Mouse (Mus musculus): ENCODE results near the gene Ttc21a. TPM values are rescaled to one million over a fixed set of nuclear protein-coding genes. Genes with fewer than 3 reads are reported as not detected.
"Not testable (repeated sequence)": the region's sequence is repeated elsewhere in the genome, so short reads cannot be mapped to it uniquely, and the experiment has no call there.

Gene Ttc21a
- polyA plus RNA-seq, 1 experiment from 2014 or later, result 0.45 TPM

DNA sequence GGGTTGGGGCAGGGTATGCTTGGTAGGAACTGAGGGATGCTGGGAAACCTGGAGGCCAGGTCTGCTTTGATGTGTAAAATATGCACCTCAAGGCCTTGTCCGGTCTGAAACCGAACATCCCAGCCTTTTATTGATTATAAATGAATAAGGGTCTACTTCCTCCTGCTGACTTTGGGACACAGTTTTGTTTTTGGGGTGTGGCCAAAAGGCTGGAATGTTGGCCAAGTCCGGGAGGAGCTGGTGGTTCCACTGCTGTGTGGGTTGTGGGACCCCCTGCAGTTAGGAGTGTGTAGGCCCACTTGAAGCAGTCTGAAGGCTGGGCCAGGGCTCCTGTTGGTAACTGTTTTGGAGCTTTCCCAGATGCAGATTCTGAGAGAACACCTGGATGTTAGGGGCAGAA is 68.5 kb downstream of the Ttc21a start:
- no peaks in the 10 kb centered on the region for H3K27me3 ChIP-seq (ENCODE audit: control insufficient read depth, insufficient read depth, low read length)
- no peak overlapping the region for H3K9ac ChIP-seq (replicated peaks; ENCODE audit: low read length)
- H3K9me3 ChIP-seq (ENCODE audit: control insufficient read depth, low read length), result no peaks in the 10 kb centered on the region
- no peak overlapping the region for H3K4me3 ChIP-seq (replicated peaks; ENCODE audit: low read depth, low read length)
- 75% methylated on average over 3 of the region's 3 CpGs for WGBS
- no peaks in the 10 kb centered on the region for H3K36me3 ChIP-seq (ENCODE audit: control insufficient read depth, insufficient read depth, low read length)
- no peak overlapping the region for H3K4me2 ChIP-seq (ENCODE audit: low read length)
- no peak overlapping the region for H3K27ac ChIP-seq (replicated peaks; ENCODE audit: low read depth, low read length)
- 0 out of 2 replicates have a peak, but pooled peaks cover 3% of the 10 kb centered on the region for H3K4me1 ChIP-seq (ENCODE audit: control insufficient read depth, insufficient read depth, low read length)
- ATAC-seq (ENCODE audit: low FRiP score, low TSS enrichment) (no peak), DNase-seq (no peak)

- no peak overlapping the region for H3K4me2 ChIP-seq (ENCODE audit: low read length)
- H3K27me3 ChIP-seq (ENCODE audit: control insufficient read depth, insufficient read depth, low read length), result no peaks in the 10 kb centered on the region
- no peak overlapping the region for H3K4me3 ChIP-seq (replicated peaks; ENCODE audit: low read depth, low read length)
- DNase-seq, result no peak
- 0 out of 2 replicates have a peak, but pooled peaks cover 5% of the 10 kb centered on the region for H3K4me1 ChIP-seq (ENCODE audit: control insufficient read depth, insufficient read depth, low read length)
- no peaks in the 10 kb centered on the region for H3K36me3 ChIP-seq (ENCODE audit: control insufficient read depth, insufficient read depth, low read length)
- 95% methylated on average over 1 of the region's 1 CpGs for WGBS
- no peak overlapping the region for H3K9ac ChIP-seq (replicated peaks; ENCODE audit: low read length)
- H3K27ac ChIP-seq (replicated peaks; ENCODE audit: low read depth, low read length), result no peak overlapping the region
- no peak for ATAC-seq (ENCODE audit: low FRiP score, low TSS enrichment)
- no peaks in the 10 kb centered on the region for H3K9me3 ChIP-seq (ENCODE audit: control insufficient read depth, low read length)
These were observed 70.4 kb downstream of the Ttc21a start for GRCm38 (mm10) chr9:120007833-120008232.

- WGBS, result 86% methylated on average over 7 of the region's 7 CpGs
- H3K9ac ChIP-seq (replicated peaks; ENCODE audit: low read length), result no peak overlapping the region
- ATAC-seq (ENCODE audit: low FRiP score, low TSS enrichment) (no peak), DNase-seq (no peak)
- no peak overlapping the region for H3K4me2 ChIP-seq (ENCODE audit: low read length)
- H3K9me3 ChIP-seq (ENCODE audit: control insufficient read depth, low read length), result no peaks in the 10 kb centered on the region
- no peaks in the 10 kb centered on the region for H3K36me3 ChIP-seq (ENCODE audit: control insufficient read depth, insufficient read depth, low read length)
- no peak overlapping the region for H3K27ac ChIP-seq (replicated peaks; ENCODE audit: low read depth, low read length)
- no peaks in the 10 kb centered on the region for H3K27me3 ChIP-seq (ENCODE audit: control insufficient read depth, insufficient read depth, low read length)
- H3K4me3 ChIP-seq (replicated peaks; ENCODE audit: low read depth, low read length), result no peak overlapping the region
- 0 out of 2 replicates have a peak, but pooled peaks cover 2% of the 10 kb centered on the region for H3K4me1 ChIP-seq (ENCODE audit: control insufficient read depth, insufficient read depth, low read length)
These were observed 71.9 kb downstream of the Ttc21a start for GRCm38 (mm10) chr9:120009226-120009841.

GRCm38 (mm10) chr9:120009871-120010270 is 72.5 kb downstream of the Ttc21a start:
- 96% methylated on average over 3 of the region's 3 CpGs for WGBS
- H3K36me3 ChIP-seq (ENCODE audit: control insufficient read depth, insufficient read depth, low read length), result no peaks in the 10 kb centered on the region
- H3K9ac ChIP-seq (replicated peaks; ENCODE audit: low read length), result no peak overlapping the region
- H3K27ac ChIP-seq (replicated peaks; ENCODE audit: low read depth, low read length), result no peak overlapping the region
- no peak overlapping the region for H3K4me2 ChIP-seq (ENCODE audit: low read length)
- 0 out of 2 replicates have a peak, but pooled peaks cover 2% of the 10 kb centered on the region for H3K4me1 ChIP-seq (ENCODE audit: control insufficient read depth, insufficient read depth, low read length)
- no peak for ATAC-seq (ENCODE audit: low FRiP score, low TSS enrichment)
- no peak for DNase-seq
- H3K9me3 ChIP-seq (ENCODE audit: control insufficient read depth, low read length), result no peaks in the 10 kb centered on the region
- H3K27me3 ChIP-seq (ENCODE audit: control insufficient read depth, insufficient read depth, low read length), result no peaks in the 10 kb centered on the region
- no peak overlapping the region for H3K4me3 ChIP-seq (replicated peaks; ENCODE audit: low read depth, low read length)

DNA sequence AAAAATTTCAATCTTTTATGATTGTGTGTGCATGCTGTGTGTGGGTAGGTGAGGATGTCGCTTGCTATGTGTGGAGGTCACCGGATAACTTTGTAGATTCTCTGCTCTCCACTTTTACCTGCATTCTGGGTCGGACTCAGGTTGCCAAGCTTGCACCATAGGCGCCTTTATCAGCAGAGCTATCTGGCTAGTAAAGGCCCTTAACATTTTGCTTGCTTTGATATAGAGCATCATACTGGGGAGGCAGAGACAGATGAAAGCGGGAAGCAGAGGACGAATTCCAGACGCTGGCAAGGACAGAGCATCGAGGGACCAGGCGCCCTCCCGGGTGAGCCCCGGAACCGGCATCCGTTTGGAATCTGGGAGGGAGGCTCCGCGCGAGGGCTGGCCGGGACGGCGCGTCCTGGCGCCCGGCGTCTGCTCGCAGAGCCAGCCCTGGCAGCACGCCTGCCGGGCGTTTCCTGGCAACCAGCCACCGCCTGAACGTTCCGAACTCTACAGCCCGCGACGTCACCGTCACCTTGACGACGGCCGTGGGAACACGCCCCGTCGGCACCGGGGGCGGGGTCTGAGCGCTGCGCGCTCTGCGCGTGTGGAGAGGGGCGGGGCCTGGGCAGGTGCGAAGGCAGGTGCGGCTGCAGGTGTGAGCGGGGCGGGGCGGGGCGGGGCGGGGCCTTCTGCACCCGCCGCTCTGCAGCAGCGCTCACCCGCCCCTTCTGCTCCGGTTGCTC is 73.5 kb downstream of the Ttc21a start:
- 2% methylated on average over 56 of the region's 60 CpGs for WGBS
- Histone ChIP-seq H3K4me2 (ENCODE audit: low read length) (peak overlapping the region; percentile 83), H3K27me3 (ENCODE audit: control insufficient read depth, insufficient read depth, low read length) (no peaks in the 10 kb centered on the region), H3K4me3 (replicated peaks; ENCODE audit: low read depth, low read length) (peak overlapping the region; percentile 46), H3K27ac (replicated peaks; ENCODE audit: low read depth, low read length) (peak overlapping the region; percentile 86), H3K9ac (replicated peaks; ENCODE audit: low read length) (peak overlapping the region; percentile 53), H3K9me3 (ENCODE audit: control insufficient read depth, low read length) (no peaks in the 10 kb centered on the region), H3K4me1 (ENCODE audit: control insufficient read depth, insufficient read depth, low read length) (0 out of 2 replicates have a peak, but pooled peaks cover 2% of the 10 kb centered on the region), H3K36me3 (ENCODE audit: control insufficient read depth, insufficient read depth, low read length) (no peaks in the 10 kb centered on the region)
- DNase-seq (peak; percentile 99), ATAC-seq (ENCODE audit: low FRiP score, low TSS enrichment) (peak; percentile 95)

GRCm38 (mm10) chr9:120011533-120011932 is 74.1 kb downstream of the Ttc21a start:
- Histone ChIP-seq H3K4me3 (replicated peaks; ENCODE audit: low read depth, low read length) (peak overlapping the region; percentile 46), H3K4me1 (ENCODE audit: control insufficient read depth, insufficient read depth, low read length) (0 out of 2 replicates have a peak, but pooled peaks cover 2% of the 10 kb centered on the region), H3K4me2 (ENCODE audit: low read length) (peak overlapping the region; percentile 83), H3K9me3 (ENCODE audit: control insufficient read depth, low read length) (no peaks in the 10 kb centered on the region), H3K27ac (replicated peaks; ENCODE audit: low read depth, low read length) (peak overlapping the region; percentile 86), H3K36me3 (ENCODE audit: control insufficient read depth, insufficient read depth, low read length) (no peaks in the 10 kb centered on the region), H3K27me3 (ENCODE audit: control insufficient read depth, insufficient read depth, low read length) (no peaks in the 10 kb centered on the region), H3K9ac (replicated peaks; ENCODE audit: low read length) (peak overlapping the region; percentile 53)
- DNase-seq (peak; percentile 94), ATAC-seq (ENCODE audit: low FRiP score, low TSS enrichment) (peak; percentile 63)
- WGBS, result under 1% methylated on average over 10 of the region's 10 CpGs

DNA sequence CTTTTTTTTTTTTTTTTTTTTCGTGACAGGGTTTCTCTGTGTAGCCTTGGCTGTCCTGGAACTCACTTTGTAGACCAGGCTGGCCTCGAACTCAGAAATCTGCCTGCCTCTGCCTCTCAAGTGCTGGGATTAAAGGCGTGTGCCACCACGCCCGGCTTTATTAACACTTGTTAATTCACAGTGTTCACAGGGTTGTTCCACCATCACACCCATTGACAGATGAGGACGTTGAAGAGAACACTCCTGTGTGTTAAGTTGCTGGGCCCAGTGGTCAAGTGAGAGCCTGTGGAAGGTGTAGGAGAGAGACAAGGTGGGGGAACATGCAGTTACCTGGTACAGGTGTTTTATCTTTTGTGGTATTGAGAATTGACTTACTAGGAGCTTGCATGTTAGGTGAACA is 74.8 kb downstream of the Ttc21a start:
- not testable (repeated sequence) for H3K9me3 ChIP-seq (ENCODE audit: control insufficient read depth, low read length); H3K4me3 ChIP-seq (replicated peaks; ENCODE audit: low read depth, low read length); H3K27ac ChIP-seq (replicated peaks; ENCODE audit: low read depth, low read length); H3K27me3 ChIP-seq (ENCODE audit: control insufficient read depth, insufficient read depth, low read length); H3K4me1 ChIP-seq (ENCODE audit: control insufficient read depth, insufficient read depth, low read length); ATAC-seq (ENCODE audit: low FRiP score, low TSS enrichment); H3K36me3 ChIP-seq (ENCODE audit: control insufficient read depth, insufficient read depth, low read length); H3K9ac ChIP-seq (replicated peaks; ENCODE audit: low read length); DNase-seq
- WGBS, result 87% methylated on average over 6 of the region's 6 CpGs
- H3K4me2 ChIP-seq (ENCODE audit: low read length), result peak overlapping the region; percentile 83; the same call in 1 of the 2 replicates

DNA sequence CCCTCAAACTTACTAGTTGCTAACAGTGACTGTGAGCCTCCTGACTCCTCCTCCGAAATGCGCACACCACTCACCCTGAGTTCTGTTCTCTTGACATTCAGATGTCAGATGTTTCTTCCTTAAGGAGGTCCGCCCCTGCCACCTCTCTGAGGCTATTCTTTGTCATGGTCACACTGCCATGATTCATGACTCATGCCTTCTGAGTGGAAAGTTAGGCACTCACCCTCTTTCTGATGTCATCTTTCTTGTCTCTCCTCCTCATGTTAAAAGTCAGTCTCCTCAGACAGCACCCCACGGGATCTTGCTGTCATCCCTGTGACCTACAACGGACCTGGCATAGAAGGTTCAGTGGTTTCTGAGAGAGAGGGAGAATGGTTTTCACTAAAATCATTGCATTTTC is 75.4 kb downstream of the Ttc21a start:
- no peaks in the 10 kb centered on the region for H3K36me3 ChIP-seq (ENCODE audit: control insufficient read depth, insufficient read depth, low read length)
- H3K4me2 ChIP-seq (ENCODE audit: low read length), result no peak overlapping the region
- no peak overlapping the region for H3K9ac ChIP-seq (replicated peaks; ENCODE audit: low read length)
- no peaks in the 10 kb centered on the region for H3K9me3 ChIP-seq (ENCODE audit: control insufficient read depth, low read length)
- WGBS, result 87% methylated on average over 5 of the region's 5 CpGs
- no peaks in the 10 kb centered on the region for H3K27me3 ChIP-seq (ENCODE audit: control insufficient read depth, insufficient read depth, low read length)
- H3K4me1 ChIP-seq (ENCODE audit: control insufficient read depth, insufficient read depth, low read length), result 0 out of 2 replicates have a peak, but pooled peaks cover 2% of the 10 kb centered on the region
- DNase-seq, result no peak
- no peak overlapping the region for H3K27ac ChIP-seq (replicated peaks; ENCODE audit: low read depth, low read length)
- ATAC-seq (ENCODE audit: low FRiP score, low TSS enrichment), result no peak
- H3K4me3 ChIP-seq (replicated peaks; ENCODE audit: low read depth, low read length), result no peak overlapping the region

All from midbrain, embryonic 14.5 days (tissue).